Mouse (Mus musculus) fat pad, adult 2 months (tissue): Measurements from ENCODE around the gene Hrct1.

Experiments
- DNase-seq: peaks from one replicate; pipeline ENCODE4 v3.0.0-alpha.2; 2011; ENCODE audit warnings: low read depth, low spot score; ENCODE audit errors: extremely low read depth

Hrct1 gene

DNA sequence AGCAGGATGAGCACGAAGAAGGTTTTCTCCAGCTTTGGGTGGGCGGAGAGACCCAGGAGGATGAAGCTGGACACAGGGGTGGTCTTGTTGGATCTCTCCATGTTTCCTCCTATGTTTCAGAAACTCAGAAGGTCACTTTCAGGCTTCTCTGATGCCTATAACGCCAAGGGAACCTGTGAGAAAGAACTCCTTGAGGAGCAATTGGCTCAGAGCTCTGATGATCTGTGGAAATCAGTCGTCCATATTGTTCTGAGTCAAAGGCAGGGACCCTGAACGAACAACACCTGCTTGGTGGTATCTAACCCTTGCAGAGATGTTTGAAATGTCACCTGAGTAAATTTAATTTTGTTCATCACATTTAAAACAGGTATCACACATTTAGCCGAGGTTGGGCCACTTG, 43.9 kb downstream of the Hrct1 start, which contains the start of gene Olfr159:
TSS of gene Olfr159 (minus strand) at position 101 of the 400 bp plus-strand sequence.
- DNase-seq = no peak

DNA sequence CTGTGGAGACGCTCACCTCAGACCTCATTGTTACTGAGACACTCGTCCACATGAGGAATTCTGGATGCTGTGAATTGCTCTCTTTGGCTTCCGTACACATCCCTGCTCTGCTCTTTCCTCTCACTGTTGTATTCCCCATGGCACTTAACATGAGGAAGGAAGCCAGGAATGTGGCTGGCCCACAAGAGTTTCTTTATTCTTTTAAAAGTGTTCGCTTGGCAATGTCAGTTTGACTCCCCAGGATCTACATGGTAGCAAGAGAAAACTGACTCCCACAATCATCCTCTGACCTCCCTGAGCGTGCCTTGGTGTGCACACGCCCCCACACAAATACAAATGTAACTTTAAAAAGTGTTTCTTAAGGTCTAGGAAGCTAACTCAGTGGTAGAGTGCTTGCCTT, 44.6 kb downstream of the Hrct1 start:
- DNase-seq = no peak

DNA sequence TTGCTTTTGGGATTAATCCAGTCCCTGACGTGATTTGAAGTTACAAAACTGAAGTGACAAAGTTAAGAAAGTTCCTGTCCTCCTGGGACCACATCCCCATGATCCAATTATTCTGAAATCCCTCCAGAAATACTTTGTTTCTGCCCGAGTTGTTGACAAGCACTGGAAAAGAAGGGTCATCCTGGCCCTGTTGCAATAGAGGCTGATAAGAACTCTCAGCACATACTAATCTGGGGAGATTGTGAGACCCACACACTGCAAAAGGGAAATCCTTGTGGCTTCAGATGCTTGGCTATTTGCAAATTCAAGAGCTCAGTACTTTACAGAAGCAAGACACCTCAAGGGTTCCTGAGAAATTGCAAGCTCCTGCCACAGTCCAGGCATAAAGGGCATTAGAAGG, 45.3 kb downstream of the Hrct1 start:
- DNase-seq = no peak
